Comparison of ENCODE assay signal across 26 mouse cellular contexts in genomic region chr9:26422897-26423823, GRCm38 (mm10).
A peak's percentile ranks its signal among the peaks of the same experiment; 100 is the strongest.
DNase-seq lines count a peak whose midpoint lies in the region; ATAC-seq lines count a peak whose summit lies in the region.
"Had no signal": no experiment of that assay in that cellular context is flagged by ENCODE, and none has a peak within 500 bp of the region (broad histone marks: within the 10 kb centered on the region; RNA-seq: fewer than 3 reads in every experiment).

No protein-coding gene starts in this region.

- no peak overlapping the region for H3K9ac ChIP-seq in hindbrain, embryonic 11.5 days (ENCODE audit: low read depth, low read length)
- H3K9ac ChIP-seq in hindbrain, embryonic 15.5 days: no peak overlapping the region
- no peak overlapping the region for H3K9ac ChIP-seq in neural tube, embryonic 14.5 days (replicated peaks; ENCODE audit: low read depth, low read length)
- H3K9ac ChIP-seq: midbrain, embryonic 12.5 days had no signal

- peak overlapping the region; percentile 58; the same call in 1 of the 2 replicates for H3K27ac ChIP-seq in hindbrain, embryonic 11.5 days (ENCODE audit: low read depth, low read length)
- H3K27ac ChIP-seq in hindbrain, embryonic 10.5 days: no peak overlapping the region
- H3K27ac ChIP-seq in hindbrain, embryonic 15.5 days (replicated peaks): peak overlapping the region; percentile 50; the same call in 1 of the 2 replicates
- H3K27ac ChIP-seq in neural tube, embryonic 14.5 days (ENCODE audit: low read depth, low read length): peak overlapping the region; percentile 28; the same call in 1 of the 2 replicates
- H3K27ac ChIP-seq: forebrain, embryonic 10.5 days; heart, adult 2 months; layer of hippocampus, adult 2 months; midbrain, embryonic 12.5 days; stomach, postnatal 0 days had no signal

- 41% methylated on average over 11 of the region's 11 CpGs for WGBS in hindbrain, embryonic 11.5 days
- 62% methylated on average over 11 of the region's 11 CpGs for WGBS in hindbrain, embryonic 10.5 days
- WGBS in hindbrain, embryonic 15.5 days: 37% methylated on average over 11 of the region's 11 CpGs
- WGBS in neural tube, embryonic 14.5 days: 21% methylated on average over 11 of the region's 11 CpGs

- no peaks in the 10 kb centered on the region for H3K27me3 ChIP-seq in hindbrain, embryonic 11.5 days (ENCODE audit: control insufficient read depth, insufficient read depth, low read length)
- no peaks in the 10 kb centered on the region for H3K27me3 ChIP-seq in hindbrain, embryonic 10.5 days (ENCODE audit: insufficient read depth, poor library complexity, severe bottlenecking)
- H3K27me3 ChIP-seq in hindbrain, embryonic 15.5 days: no peaks in the 10 kb centered on the region
- H3K27me3 ChIP-seq in neural tube, embryonic 14.5 days (ENCODE audit: control insufficient read depth, insufficient read depth, low read length): no peaks in the 10 kb centered on the region
- H3K27me3 ChIP-seq: CH12.LX; midbrain, embryonic 12.5 days; Patski had no signal

- H3K4me3 ChIP-seq in hindbrain, embryonic 11.5 days (ENCODE audit: low read depth, low read length): no peak overlapping the region
- H3K4me3 ChIP-seq in hindbrain, embryonic 10.5 days: no peak overlapping the region
- H3K4me3 ChIP-seq in hindbrain, embryonic 15.5 days: no peak overlapping the region
- no peak overlapping the region for H3K4me3 ChIP-seq in neural tube, embryonic 14.5 days (ENCODE audit: low read depth, low read length)
- H3K4me3 ChIP-seq: forebrain, embryonic 10.5 days; heart, adult 2 months; layer of hippocampus, adult 2 months; midbrain, embryonic 12.5 days had no signal

- ATAC-seq in hindbrain, embryonic 11.5 days (ENCODE audit: low FRiP score): peak; percentile 53
- no peak for ATAC-seq in hindbrain, embryonic 15.5 days (ENCODE audit: low FRiP score, low read depth)
- ATAC-seq in neural tube, embryonic 14.5 days (ENCODE audit: low read depth): peak; percentile 28; the same call in 1 of the 2 replicates
- no peak for ATAC-seq in CD4-positive, CD25-positive, alpha-beta regulatory T cell, adult 4 months
- ATAC-seq: inflammation-experienced regulatory T-cells, adult 6 months; lung, postnatal 0 days; Patski had no signal

- no peaks in the 10 kb centered on the region for H3K9me3 ChIP-seq in hindbrain, embryonic 11.5 days (ENCODE audit: control insufficient read depth, low read length)
- no peaks in the 10 kb centered on the region for H3K9me3 ChIP-seq in hindbrain, embryonic 10.5 days
- H3K9me3 ChIP-seq in hindbrain, embryonic 15.5 days: no peaks in the 10 kb centered on the region
- H3K9me3 ChIP-seq in neural tube, embryonic 14.5 days (ENCODE audit: control insufficient read depth, low read length): no peaks in the 10 kb centered on the region
- H3K9me3 ChIP-seq: forebrain, embryonic 10.5 days; G1E; midbrain, embryonic 12.5 days had no signal

- H3K36me3 ChIP-seq in hindbrain, embryonic 11.5 days (ENCODE audit: control insufficient read depth, insufficient read depth, low read length): no peaks in the 10 kb centered on the region
- no peaks in the 10 kb centered on the region for H3K36me3 ChIP-seq in hindbrain, embryonic 10.5 days
- no peaks in the 10 kb centered on the region for H3K36me3 ChIP-seq in hindbrain, embryonic 15.5 days
- H3K36me3 ChIP-seq in neural tube, embryonic 14.5 days (ENCODE audit: control insufficient read depth, insufficient read depth, low read length): no peaks in the 10 kb centered on the region
- H3K36me3 ChIP-seq: forebrain, embryonic 10.5 days; G1E; midbrain, embryonic 12.5 days had no signal

- H3K4me2 ChIP-seq in hindbrain, embryonic 11.5 days (replicated peaks; ENCODE audit: low read depth, low read length): no peak overlapping the region
- no peak overlapping the region for H3K4me2 ChIP-seq in hindbrain, embryonic 15.5 days
- H3K4me2 ChIP-seq in neural tube, embryonic 14.5 days (ENCODE audit: low read depth, low read length): no peak overlapping the region
- H3K4me2 ChIP-seq: midbrain, embryonic 12.5 days had no signal

- DNase-seq in hindbrain, embryonic 11.5 days (ENCODE audit: low spot score): no peak
- no peak for DNase-seq in hindbrain, embryonic 10.5 days (ENCODE audit: low spot score)
- DNase-seq in embryo, embryonic 11 days: peak; percentile 4
- DNase-seq in adrenal gland, adult 18-20 months (ENCODE audit: low spot score in 2 of 2): no peak
- DNase-seq: adrenal gland, adult 2 months; cerebellum, adult 18-20 months; cerebellum, postnatal 36 days; gastrocnemius, postnatal 36 days; heart, adult 2 months; kidney, adult 2 months; kidney, postnatal 14 days; layer of hippocampus, postnatal 36 days; right cerebral cortex, postnatal 14 days; thymus, adult 2 months had no signal

- H3K4me1 ChIP-seq in hindbrain, embryonic 11.5 days (replicated peaks; ENCODE audit: control insufficient read depth, insufficient read depth, low read length): no peaks in the 10 kb centered on the region
- no peaks in the 10 kb centered on the region for H3K4me1 ChIP-seq in hindbrain, embryonic 10.5 days (replicated peaks)
- H3K4me1 ChIP-seq in hindbrain, embryonic 15.5 days (replicated peaks): peaks cover 10% of the 10 kb centered on the region; the same call in 1 of the 2 replicates
- H3K4me1 ChIP-seq in neural tube, embryonic 14.5 days (ENCODE audit: control insufficient read depth, insufficient read depth, low read length): peaks cover 5% of the 10 kb centered on the region; the same call in 1 of the 2 replicates
- H3K4me1 ChIP-seq: forebrain, embryonic 10.5 days; midbrain, embryonic 12.5 days had no signal

Comparison
In these comparisons a context has a peak if more than half of its experiments do, and no peak if none do; other contexts are left out.
1. ATAC-seq: peak in hindbrain, embryonic 11.5 days (single experiment) and neural tube, embryonic 14.5 days (single experiment); none in hindbrain, embryonic 15.5 days (single experiment) and CD4-positive, CD25-positive, alpha-beta regulatory T cell, adult 4 months (single experiment).